Mouse (Mus musculus) spleen, adult 2 months (tissue): ENCODE measurements around the gene Tnrc18.

Experiments
- CTCF ChIP-seq: fragments of 200-500 bp; IDR thresholded peaks from 2 replicates; pipeline ENCODE4 v1.5.1; 2011; ENCODE audit warnings: mild to moderate bottlenecking, inconsistent platforms; ENCODE audit not compliant: insufficient read depth, insufficient read length, insufficient replicate concordance; ENCODE audit errors: extremely low read depth
- POLR2A ChIP-seq: fragments of 200-500 bp; IDR thresholded peaks from 2 replicates; pipeline ENCODE4 v1.6.1; 2011; ENCODE audit warnings: low read depth, low read length, inconsistent platforms

GRCm38 (mm10) chr5:142821974-142822285 is 4.5 kb upstream of the Tnrc18 start:
- no peak for TF ChIP-seq POLR2A
- no peak for TF ChIP-seq CTCF
